Mouse (Mus musculus): ENCODE results near the gene 2310009B15Rik. TPM values are rescaled to one million over a fixed set of nuclear protein-coding genes. Genes with fewer than 3 reads are reported as not detected.

Gene 2310009B15Rik
- polyA plus RNA-seq, 1 experiment from 2014 or later = 61.9 TPM

GRCm38 (mm10) chr1:138840440-138841305 is 16.0 kb downstream of the 2310009B15Rik start:
- peak overlapping the region; percentile 52 for H3K4me3 ChIP-seq (replicated peaks)
- peaks cover 86% of the 10 kb centered on the region for H3K27me3 ChIP-seq
- peak overlapping the region; percentile 74 for H3K9ac ChIP-seq
- H3K4me1 ChIP-seq = peaks cover 38% of the 10 kb centered on the region
- WGBS = 3% methylated on average over 25 of the region's 25 CpGs
- H3K36me3 ChIP-seq (replicated peaks) = no peaks in the 10 kb centered on the region
- ATAC-seq (ENCODE audit: low FRiP score) = no peak
- peak overlapping the region; percentile 91 for H3K27ac ChIP-seq
- H3K4me2 ChIP-seq = peak overlapping the region; percentile 61
- no peaks in the 10 kb centered on the region for H3K9me3 ChIP-seq

DNA sequence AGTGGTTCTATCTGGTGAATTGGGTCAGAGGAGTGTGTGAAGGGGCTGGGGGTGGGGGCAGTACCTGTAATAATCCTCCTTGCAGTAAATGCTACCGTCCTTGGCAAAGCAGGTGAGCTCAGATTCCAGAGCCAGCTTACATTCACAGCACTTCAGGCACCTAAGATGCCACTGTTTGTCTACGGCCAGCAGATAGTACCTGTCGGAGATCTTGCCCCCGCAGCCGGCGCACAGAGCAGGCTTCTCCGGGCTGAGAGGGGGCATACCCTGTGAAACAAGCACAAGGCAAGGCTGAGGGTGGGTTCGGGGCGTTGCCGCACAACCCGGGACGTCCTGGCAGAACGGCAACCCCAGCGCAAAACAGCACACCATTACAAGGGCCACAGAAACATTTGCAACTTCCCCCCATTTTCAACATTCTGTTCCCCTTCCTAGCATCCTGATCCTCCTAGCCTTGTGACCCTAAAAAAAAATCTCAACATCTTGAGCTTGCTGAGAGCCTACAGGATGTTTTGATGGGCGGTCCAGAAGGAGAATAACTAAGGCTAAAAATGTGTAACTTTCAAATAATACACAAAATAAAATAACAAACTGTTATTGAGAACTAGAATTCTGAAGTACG is 16.7 kb downstream of the 2310009B15Rik start:
- no peak for ATAC-seq (ENCODE audit: low FRiP score)
- H3K4me3 ChIP-seq (replicated peaks) = peak overlapping the region; percentile 52
- H3K9ac ChIP-seq = peak overlapping the region; percentile 74
- 2% methylated on average over 16 of the region's 16 CpGs for WGBS
- H3K9me3 ChIP-seq = no peaks in the 10 kb centered on the region
- H3K4me1 ChIP-seq = peaks cover 35% of the 10 kb centered on the region
- H3K27me3 ChIP-seq = peaks cover 82% of the 10 kb centered on the region
- no peaks in the 10 kb centered on the region for H3K36me3 ChIP-seq (replicated peaks)
- peak overlapping the region; percentile 61 for H3K4me2 ChIP-seq
- H3K27ac ChIP-seq = peak overlapping the region; percentile 71

DNA sequence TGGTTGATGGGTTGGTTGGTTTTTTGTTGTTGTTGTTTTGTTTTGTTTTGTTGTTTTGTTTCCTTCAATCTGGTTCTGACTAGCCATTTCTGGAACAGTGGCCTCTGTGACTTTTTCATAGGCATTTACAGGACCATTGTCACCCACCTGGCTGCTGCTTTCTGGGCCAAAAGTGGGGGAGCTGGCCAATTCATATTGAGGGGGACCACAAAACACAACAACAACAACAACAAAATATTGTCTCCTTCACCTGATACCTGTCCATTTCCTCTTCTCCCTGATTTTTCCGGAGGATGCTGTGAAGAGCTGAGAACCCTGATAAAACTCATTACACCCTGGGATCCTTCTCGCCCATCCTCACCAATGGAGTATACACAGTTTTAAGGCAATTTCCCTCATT is 17.4 kb downstream of the 2310009B15Rik start:
- Histone ChIP-seq H3K9ac (peak overlapping the region; percentile 74), H3K36me3 (replicated peaks) (no peaks in the 10 kb centered on the region), H3K27me3 (peaks cover 82% of the 10 kb centered on the region), H3K4me1 (peaks cover 35% of the 10 kb centered on the region), H3K27ac (peak overlapping the region; percentile 71; the same call in 1 of the 2 replicates), H3K4me3 (replicated peaks) (peak overlapping the region; percentile 52), H3K4me2 (peak overlapping the region; percentile 61), H3K9me3 (no peaks in the 10 kb centered on the region)
- WGBS = 7% methylated on average over 2 of the region's 2 CpGs
- ATAC-seq (ENCODE audit: low FRiP score) = no peak

GRCm38 (mm10) chr1:138837786-138838743 is 18.6 kb downstream of the 2310009B15Rik start:
- Histone ChIP-seq H3K9ac (peak overlapping the region; percentile 74), H3K4me1 (peaks cover 23% of the 10 kb centered on the region), H3K9me3 (no peaks in the 10 kb centered on the region), H3K36me3 (replicated peaks) (no peaks in the 10 kb centered on the region), H3K27ac (peak overlapping the region; percentile 56; the same call in 1 of the 2 replicates), H3K27me3 (peaks cover 81% of the 10 kb centered on the region), H3K4me2 (peak overlapping the region; percentile 61), H3K4me3 (replicated peaks) (peak overlapping the region; percentile 52)
- peak; percentile 15; the same call in 1 of the 2 replicates for ATAC-seq (ENCODE audit: low FRiP score)
- WGBS = 5% methylated on average over 27 of the region's 27 CpGs

DNA sequence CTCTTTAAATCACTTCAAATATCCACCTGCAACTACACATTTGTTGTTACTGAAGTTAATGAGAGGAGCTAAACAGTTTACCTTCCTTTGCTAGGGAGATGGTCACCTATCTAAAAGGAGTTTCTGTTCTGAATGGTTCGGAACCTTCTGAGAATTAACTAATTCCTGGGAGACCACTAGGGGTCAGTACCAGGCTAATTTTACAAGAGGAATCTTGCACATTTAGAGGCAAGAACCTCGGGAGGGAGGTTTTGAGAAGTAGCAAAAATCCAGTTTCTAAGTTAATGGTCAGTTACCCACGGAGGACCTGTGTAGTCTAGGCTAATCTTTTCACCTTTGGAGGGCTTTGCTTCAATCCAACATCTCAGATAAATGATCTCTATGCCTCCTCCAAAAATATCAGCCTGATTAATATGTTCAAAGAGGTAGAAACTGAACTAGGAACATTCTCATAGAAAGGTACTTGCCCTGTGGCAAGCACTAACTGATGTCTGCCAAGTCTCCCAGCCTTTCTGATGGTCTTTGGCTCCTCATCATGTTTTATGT is 21.2 kb downstream of the 2310009B15Rik start:
- H3K4me1 ChIP-seq = peaks cover 11% of the 10 kb centered on the region
- H3K9me3 ChIP-seq = no peaks in the 10 kb centered on the region
- peaks cover 76% of the 10 kb centered on the region for H3K27me3 ChIP-seq
- ATAC-seq (ENCODE audit: low FRiP score) = no peak
- peak overlapping the region; percentile 61; the same call in 1 of the 2 replicates for H3K4me2 ChIP-seq
- WGBS = 3% methylated on average over 3 of the region's 3 CpGs
- H3K4me3 ChIP-seq (replicated peaks) = 0 out of 2 replicates have a peak overlapping the region, but pooled peaks have one; percentile 0
- H3K36me3 ChIP-seq (replicated peaks) = no peaks in the 10 kb centered on the region; the same call in 1 of the 2 replicates
- no peak overlapping the region; the same call in 1 of the 2 replicates for H3K27ac ChIP-seq
- no peak overlapping the region for H3K9ac ChIP-seq

DNA sequence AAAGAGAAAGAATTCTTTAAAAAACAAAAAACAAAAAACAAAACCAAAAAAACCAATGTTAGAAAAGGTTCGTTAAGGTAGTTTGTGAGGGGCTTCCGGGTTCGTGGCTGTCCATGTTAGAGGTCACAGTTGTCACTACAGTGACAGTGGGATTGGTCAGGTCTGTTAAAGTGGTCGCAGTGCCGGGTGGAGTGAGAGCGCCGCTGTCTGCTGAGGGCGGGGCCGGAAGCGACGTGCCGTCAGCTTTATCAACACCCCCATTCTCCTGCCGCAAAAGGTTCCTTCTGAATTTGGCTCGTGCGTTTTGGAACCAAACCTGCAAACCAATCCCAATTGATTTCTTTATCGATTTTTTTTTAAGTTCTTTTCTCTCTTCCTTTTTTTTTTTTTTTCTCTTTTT is 25.3 kb downstream of the 2310009B15Rik start:
- Histone ChIP-seq H3K36me3 (replicated peaks) (no peaks in the 10 kb centered on the region; the same call in 1 of the 2 replicates), H3K4me1 (no peaks in the 10 kb centered on the region), H3K4me3 (replicated peaks) (peak overlapping the region; percentile 28), H3K4me2 (peak overlapping the region; percentile 55), H3K9me3 (no peaks in the 10 kb centered on the region), H3K9ac (no peak overlapping the region), H3K27ac (no peak overlapping the region), H3K27me3 (peaks cover 39% of the 10 kb centered on the region)
- peak; percentile 66; the same call in 1 of the 2 replicates for ATAC-seq (ENCODE audit: low FRiP score)
- 2% methylated on average over 16 of the region's 16 CpGs for WGBS

GRCm38 (mm10) chr1:138826841-138827240 is 29.8 kb downstream of the 2310009B15Rik start:
- H3K27me3 ChIP-seq = peaks cover under 1% of the 10 kb centered on the region; the same call in 1 of the 2 replicates
- no peak overlapping the region for H3K4me2 ChIP-seq
- H3K9me3 ChIP-seq = no peaks in the 10 kb centered on the region
- ATAC-seq (ENCODE audit: low FRiP score) = no peak
- no peak overlapping the region for H3K27ac ChIP-seq
- no peaks in the 10 kb centered on the region for H3K36me3 ChIP-seq (replicated peaks)
- H3K9ac ChIP-seq = no peak overlapping the region
- no peaks in the 10 kb centered on the region for H3K4me1 ChIP-seq
- 74% methylated on average over 6 of the region's 6 CpGs for WGBS
- H3K4me3 ChIP-seq (replicated peaks) = no peak overlapping the region

- Histone ChIP-seq H3K4me2 (no peak overlapping the region), H3K4me3 (replicated peaks) (no peak overlapping the region), H3K9me3 (no peaks in the 10 kb centered on the region), H3K9ac (no peak overlapping the region), H3K27ac (no peak overlapping the region), H3K36me3 (replicated peaks) (no peaks in the 10 kb centered on the region), H3K4me1 (no peaks in the 10 kb centered on the region), H3K27me3 (no peaks in the 10 kb centered on the region)
- ATAC-seq (ENCODE audit: low FRiP score) = no peak
- WGBS = 94% methylated on average over 1 of the region's 1 CpGs
Measured at GRCm38 (mm10) chr1:138822985-138823322, 33.7 kb downstream of the 2310009B15Rik start.

DNA sequence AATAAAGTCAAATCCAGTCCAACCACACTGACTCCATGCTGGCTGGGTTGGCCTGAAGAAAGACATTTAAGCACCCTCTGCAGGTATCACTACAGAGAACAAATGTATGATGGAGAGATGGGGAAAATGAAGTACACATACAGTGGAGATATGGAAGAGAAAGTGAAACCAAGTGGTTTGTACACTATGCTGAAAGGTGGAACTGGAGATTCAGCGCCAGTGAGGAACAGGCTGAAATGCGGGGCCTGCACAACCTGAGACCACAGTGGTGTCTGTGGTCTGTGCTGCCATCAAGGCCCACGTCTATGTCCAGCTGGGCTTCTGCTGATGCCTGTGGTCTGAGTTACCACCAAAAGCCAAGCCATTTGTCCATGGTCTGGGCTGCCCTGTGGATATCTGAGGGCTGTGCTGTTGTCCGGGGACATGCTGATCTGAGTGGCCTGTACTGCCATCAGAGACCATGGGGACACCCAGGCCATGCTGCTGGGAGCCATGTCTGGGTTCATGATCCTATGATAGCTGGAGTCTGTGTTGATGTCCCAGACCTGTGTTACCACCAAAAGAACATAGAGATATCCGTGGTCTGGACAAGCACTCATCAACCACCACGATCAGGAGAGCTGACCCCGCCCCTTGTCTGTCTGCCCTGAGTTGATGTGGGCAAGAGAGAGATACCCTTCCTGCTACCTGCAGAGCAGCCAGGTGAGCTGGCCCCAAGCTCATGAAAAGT is 34.2 kb downstream of the 2310009B15Rik start:
- no peaks in the 10 kb centered on the region for H3K9me3 ChIP-seq
- ATAC-seq (ENCODE audit: low FRiP score) = no peak
- WGBS = 92% methylated on average over 7 of the region's 7 CpGs
- no peak overlapping the region for H3K4me2 ChIP-seq
- no peaks in the 10 kb centered on the region for H3K27me3 ChIP-seq
- H3K27ac ChIP-seq = no peak overlapping the region
- no peaks in the 10 kb centered on the region for H3K4me1 ChIP-seq
- no peak overlapping the region for H3K4me3 ChIP-seq (replicated peaks)
- H3K36me3 ChIP-seq (replicated peaks) = no peaks in the 10 kb centered on the region
- H3K9ac ChIP-seq = no peak overlapping the region
